Mouse (Mus musculus): ENCODE results near the gene Bmper.

GRCm38 (mm10) chr9:23438662-23439061, 215.8 kb downstream of the Bmper start:
- TF ChIP-seq GATA1 (IDR thresholded peaks at IDR 0.05; ENCODE audit: borderline replicate concordance, low read length) (no peak), FLI1 (IDR thresholded peaks at IDR 0.05; ENCODE audit: low read length) (no peak)

All from megakaryocyte, embryonic 14.5 days (primary cell).